Mouse (Mus musculus) adrenal gland, postnatal 14 days (tissue): Measurements from ENCODE around the gene Agfg2. TPM values are rescaled to one million over a fixed set of nuclear protein-coding genes. Genes with fewer than 3 reads are reported as not detected.
"Not testable (repeated sequence)": the region's sequence is repeated elsewhere in the genome, so short reads cannot be mapped to it uniquely, and the experiment has no call there.

Experiments
- DNase-seq: peaks from one replicate; pipeline ENCODE4 v3.0.0; 2021; ENCODE audit warnings: mixed read lengths
- total RNA-seq: library from RNA; stranded (reverse); gene quantifications from 2 replicates; pipeline ENCODE4 v1.2.3, GENCODE M21; 2021

Gene Agfg2
- total RNA-seq, 1 experiment from 2014 or later: 22.9 TPM

GRCm38 (mm10) chr5:137645091-137645651 is 39.4 kb downstream of the Agfg2 start:
- peak; percentile 41 for DNase-seq

- peak; percentile 48 for DNase-seq
Observed at GRCm38 (mm10) chr5:137644484-137644883, 40.0 kb downstream of the Agfg2 start.

GRCm38 (mm10) chr5:137642886-137643285 is 41.6 kb downstream of the Agfg2 start:
- DNase-seq: no peak

GRCm38 (mm10) chr5:137641054-137641453 is 43.5 kb downstream of the Agfg2 start, which contains the start of gene Sap25:
Gene Sap25 (plus strand): TSS chr5:137641334.
- DNase-seq: peak; percentile 68

- DNase-seq: no peak
Observed at GRCm38 (mm10) chr5:137639472-137639871, 45.1 kb downstream of the Agfg2 start.

GRCm38 (mm10) chr5:137633397-137634084 is 51.0 kb downstream of the Agfg2 start:
- DNase-seq: no peak

GRCm38 (mm10) chr5:137631591-137631990 is 52.9 kb downstream of the Agfg2 start:
- DNase-seq: no peak

- peak; percentile 50 for DNase-seq
Observed at GRCm38 (mm10) chr5:137631171-137631570, 53.4 kb downstream of the Agfg2 start.

- DNase-seq: peak; percentile 9
Observed at GRCm38 (mm10) chr5:137630602-137631001, 53.9 kb downstream of the Agfg2 start.

- DNase-seq: peak; percentile 19
Observed at GRCm38 (mm10) chr5:137629906-137630545, 54.5 kb downstream of the Agfg2 start.

- no peak for DNase-seq
Observed at GRCm38 (mm10) chr5:137629306-137629721, 55.2 kb downstream of the Agfg2 start.

- peak; percentile 99 for DNase-seq
Observed at GRCm38 (mm10) chr5:137628498-137629305, 55.8 kb downstream of the Agfg2 start, which contains the start of the genes Fbxo24, Lrch4 and Gm20605. Gene Fbxo24 (minus strand): TSS chr5:137629002. Gene Lrch4 (plus strand): TSS chr5:137629121. Gene Gm20605 (plus strand): TSS chr5:137629175.

- peak; percentile 62 for DNase-seq
Observed at GRCm38 (mm10) chr5:137627991-137628390, 56.5 kb downstream of the Agfg2 start.

- DNase-seq: no peak
Observed at GRCm38 (mm10) chr5:137623937-137624530, 60.5 kb downstream of the Agfg2 start.

- no peak for DNase-seq
Observed at GRCm38 (mm10) chr5:137615347-137615746, 69.2 kb downstream of the Agfg2 start.

- DNase-seq: not testable (repeated sequence)
Observed at GRCm38 (mm10) chr5:137614921-137615320, 69.6 kb downstream of the Agfg2 start.

GRCm38 (mm10) chr5:137613550-137613949 is 71.0 kb downstream of the Agfg2 start, which contains the start of gene Pcolce:
Gene Pcolce (minus strand): TSS chr5:137613784.
- DNase-seq: peak; percentile 78

GRCm38 (mm10) chr5:137613076-137613475 is 71.5 kb downstream of the Agfg2 start:
- no peak for DNase-seq

GRCm38 (mm10) chr5:137611245-137611602 is 73.3 kb downstream of the Agfg2 start:
- peak; percentile 88 for DNase-seq

- DNase-seq: peak; percentile 90
Observed at GRCm38 (mm10) chr5:137610548-137611244, 73.8 kb downstream of the Agfg2 start.

- no peak for DNase-seq
Observed at GRCm38 (mm10) chr5:137610056-137610455, 74.5 kb downstream of the Agfg2 start.
